Mouse (Mus musculus) midbrain, embryonic 14.5 days (tissue): Measurements from ENCODE around the gene Rbpj. TPM values are rescaled to one million over a fixed set of nuclear protein-coding genes. Genes with fewer than 3 reads are reported as not detected.

Experiments
- ATAC-seq: fragments of 200-750 bp; cut with Nextera tagmentation; 2 replicates; pipeline ENCODE4 v1.8.0; 2017; ENCODE audit warnings: moderate number of reproducible peaks, moderate library complexity; ENCODE audit not compliant: low FRiP score, low TSS enrichment
- DNase-seq: peaks from one replicate; pipeline ENCODE4 v3.0.0-alpha.2; 2015
- H3K27ac ChIP-seq: fragments of 300-500 bp; sonication (generic); replicated peaks from 2 replicates; pipeline ENCODE4 v1.5.1; 2014; ENCODE audit warnings: mild to moderate bottlenecking, low read depth, low read length, moderate library complexity
- H3K27me3 ChIP-seq: fragments of 300-500 bp; sonication (generic); 2 replicates; pipeline ENCODE4 v1.6.1; 2014; ENCODE audit warnings: low read length, control low read depth, mixed read lengths; ENCODE audit not compliant: control insufficient read depth, insufficient read depth
- H3K36me3 ChIP-seq: fragments of 300-500 bp; sonication (generic); 2 replicates; pipeline ENCODE4 v1.6.1; 2014; ENCODE audit warnings: low read length, control low read depth; ENCODE audit not compliant: control insufficient read depth, insufficient read depth
- H3K4me1 ChIP-seq: fragments of 300-500 bp; sonication (generic); 2 replicates; pipeline ENCODE4 v1.6.1; 2014; ENCODE audit warnings: mild to moderate bottlenecking, antibody characterized with exemption, low read length, control low read depth; ENCODE audit not compliant: control insufficient read depth, insufficient read depth
- H3K4me2 ChIP-seq: fragments of 300-500 bp; sonication (generic); 2 replicates; pipeline ENCODE4 v1.6.1; 2014; ENCODE audit warnings: mild to moderate bottlenecking, low read length, moderate library complexity
- H3K4me3 ChIP-seq: fragments of 300-500 bp; sonication (generic); replicated peaks from 2 replicates; pipeline ENCODE4 v1.5.1; 2014; ENCODE audit warnings: low read depth, low read length
- H3K9ac ChIP-seq: fragments of 300-500 bp; sonication (generic); replicated peaks from 2 replicates; pipeline ENCODE4 v1.6.1; 2014; ENCODE audit warnings: mild to moderate bottlenecking, low read length, moderate library complexity
- H3K9me3 ChIP-seq: fragments of 300-500 bp; sonication (generic); 2 replicates; pipeline ENCODE4 v1.6.1; 2016; ENCODE audit warnings: low read length, control low read depth, mixed read lengths; ENCODE audit not compliant: control insufficient read depth
- WGBS: fragments of 180-500 bp; shearing (Covaris S2); extraction: QIAGEN DNeasy Blood & Tissue Kit; methylation state at CpG from one replicate; pipeline ENCODE4 v1.1.7; 2014; 5-methylcytosine and 5-hydroxymethylcytosine counted together
- polyA plus RNA-seq: library from polyadenylated mRNA; unstranded; fragments of >200 nt; fragmentation: Nextera tagmentation; extraction: Ambion mirVana; gene quantifications from 2 replicates; pipeline ENCODE4 v1.2.1, GENCODE M21; 2014

The Rbpj gene
- polyA plus RNA-seq, 1 experiment from 2014 or later, result 52.9 TPM

DNA sequence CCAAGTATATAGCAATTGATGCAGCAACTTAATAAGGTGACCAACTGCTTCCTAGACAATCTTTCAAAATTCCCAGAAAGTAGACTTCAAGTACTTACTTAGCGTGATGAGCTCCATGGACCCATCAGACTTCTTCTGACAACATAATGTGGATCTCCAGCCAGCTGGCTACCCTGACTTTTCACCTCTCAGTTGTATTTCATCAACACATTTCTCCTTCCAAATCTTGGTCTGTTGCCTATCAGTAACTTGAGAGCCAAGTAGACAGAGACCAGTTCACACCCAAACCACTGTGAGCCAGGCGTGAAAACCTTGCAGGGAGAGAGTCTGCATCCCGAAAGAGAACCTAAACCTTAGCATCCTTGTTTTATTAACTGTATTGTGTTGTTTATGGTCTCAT, 26.3 kb upstream of the Rbpj start:
- Histone ChIP-seq H3K9me3 (no peaks in the 10 kb centered on the region), H3K4me1 (no peaks in the 10 kb centered on the region), H3K4me3 (no peak overlapping the region), H3K4me2 (no peak overlapping the region), H3K27ac (no peak overlapping the region), H3K9ac (no peak overlapping the region), H3K27me3 (no peaks in the 10 kb centered on the region), H3K36me3 (no peaks in the 10 kb centered on the region)
- WGBS, result 90% methylated on average over 3 of the region's 3 CpGs
- ATAC-seq (no peak), DNase-seq (no peak)

DNA sequence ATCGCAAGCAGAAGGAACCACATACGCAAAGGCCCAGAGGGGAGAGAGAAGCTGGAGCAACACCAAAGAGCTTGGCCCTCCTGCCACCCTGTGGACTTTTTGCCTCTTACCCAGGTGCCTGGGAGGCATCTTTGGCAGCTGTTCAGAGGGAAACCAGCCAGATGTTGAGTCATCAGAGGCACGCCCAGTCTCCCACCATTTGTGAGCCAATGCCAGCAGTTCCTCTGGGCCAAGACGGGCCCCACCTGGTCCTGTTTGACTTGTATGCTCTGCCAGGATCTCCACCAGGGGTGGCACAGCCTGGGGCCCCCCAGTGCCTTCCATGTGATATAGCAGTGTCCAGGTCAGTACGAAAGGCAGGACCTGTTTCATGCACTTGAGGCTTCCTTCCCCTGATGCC, 21.9 kb upstream of the Rbpj start:
- 90% methylated on average over 5 of the region's 5 CpGs for WGBS
- ATAC-seq (no peak), DNase-seq (no peak)

DNA sequence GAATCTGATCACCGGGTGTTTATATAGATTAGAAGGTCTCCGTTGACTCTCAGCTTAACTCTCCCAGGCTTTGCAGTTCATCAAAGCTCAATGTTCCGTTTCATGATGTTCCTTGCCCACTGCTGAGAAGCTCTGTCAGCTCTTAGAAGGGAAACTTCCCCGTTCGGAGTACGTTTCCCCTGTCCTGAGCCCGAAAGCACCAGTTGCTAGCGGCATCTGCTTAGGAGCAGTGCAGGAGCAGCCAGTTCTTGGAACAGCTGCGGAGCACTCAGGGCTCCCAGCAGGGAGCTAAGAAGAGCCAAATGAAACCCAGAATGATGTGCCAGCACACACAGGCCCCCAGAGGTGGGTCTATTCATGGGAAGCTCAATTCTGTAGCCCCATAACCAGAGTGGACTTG, 15.0 kb upstream of the Rbpj start:
- ATAC-seq (no peak), DNase-seq (no peak)
- 72% methylated on average over 9 of the region's 9 CpGs for WGBS

More for the DNA sequence above, 21.9 kb upstream of the Rbpj start:
- H3K4me2 ChIP-seq, result no peak overlapping the region
- no peaks in the 10 kb centered on the region for H3K9me3 ChIP-seq
- H3K27me3 ChIP-seq, result no peaks in the 10 kb centered on the region
- no peak overlapping the region for H3K4me3 ChIP-seq
- H3K27ac ChIP-seq, result no peak overlapping the region
- H3K9ac ChIP-seq, result no peak overlapping the region
- no peaks in the 10 kb centered on the region for H3K36me3 ChIP-seq
- H3K4me1 ChIP-seq, result no peaks in the 10 kb centered on the region

DNA sequence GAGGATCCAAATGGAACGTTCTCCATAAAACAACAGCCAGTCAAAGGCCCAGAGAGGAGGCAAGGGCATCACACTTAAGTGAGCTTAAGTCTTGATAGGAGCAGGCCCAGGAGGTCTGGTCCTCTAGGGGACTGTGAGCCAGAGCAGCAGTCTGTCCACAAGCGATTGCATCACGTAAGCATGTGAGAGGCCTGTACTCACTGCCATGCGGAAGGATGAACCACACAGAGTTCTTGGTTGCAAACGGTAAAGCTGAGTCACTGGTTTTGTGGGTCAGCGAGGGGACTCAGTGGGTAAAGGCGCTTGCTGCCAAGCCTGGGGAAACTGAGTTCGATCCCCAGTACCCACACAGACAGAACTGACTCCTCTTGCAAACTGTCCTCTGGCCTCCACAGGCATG, 14.1 kb upstream of the Rbpj start:
- H3K9me3 ChIP-seq, result no peaks in the 10 kb centered on the region
- H3K36me3 ChIP-seq, result no peaks in the 10 kb centered on the region
- H3K4me2 ChIP-seq, result no peak overlapping the region
- DNase-seq, result no peak
- no peaks in the 10 kb centered on the region for H3K4me1 ChIP-seq
- no peak overlapping the region for H3K4me3 ChIP-seq
- H3K9ac ChIP-seq, result no peak overlapping the region
- H3K27me3 ChIP-seq, result no peaks in the 10 kb centered on the region
- 94% methylated on average over 8 of the region's 8 CpGs for WGBS
- H3K27ac ChIP-seq, result no peak overlapping the region
- no peak for ATAC-seq

More for the DNA sequence above, 15.0 kb upstream of the Rbpj start:
- H3K36me3 ChIP-seq, result no peaks in the 10 kb centered on the region
- H3K9ac ChIP-seq, result no peak overlapping the region
- H3K4me3 ChIP-seq, result no peak overlapping the region
- no peak overlapping the region for H3K27ac ChIP-seq
- H3K27me3 ChIP-seq, result no peaks in the 10 kb centered on the region
- H3K4me1 ChIP-seq, result no peaks in the 10 kb centered on the region
- no peaks in the 10 kb centered on the region for H3K9me3 ChIP-seq
- H3K4me2 ChIP-seq, result no peak overlapping the region

DNA sequence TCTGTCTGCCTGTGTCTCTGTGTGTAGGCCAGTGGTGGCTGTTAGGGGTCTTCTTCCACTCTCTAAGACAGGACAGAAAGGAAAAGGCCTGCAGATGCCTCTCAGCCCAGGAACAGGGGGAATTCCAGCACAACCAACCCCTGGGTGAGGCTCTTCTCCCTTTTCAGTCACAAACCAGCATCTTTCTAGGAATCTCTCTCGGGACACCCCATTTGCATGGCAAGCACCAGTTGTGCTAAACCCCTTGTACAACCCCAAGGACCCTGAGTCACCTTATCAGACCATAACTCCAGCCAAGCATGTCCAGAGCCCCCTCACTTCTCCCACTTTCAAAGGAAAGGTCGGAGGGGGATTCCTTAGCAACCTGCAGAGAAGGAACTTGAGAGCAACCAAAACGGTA, 13.0 kb upstream of the Rbpj start:
- Histone ChIP-seq H3K27ac (no peak overlapping the region), H3K4me3 (no peak overlapping the region), H3K27me3 (no peaks in the 10 kb centered on the region), H3K36me3 (no peaks in the 10 kb centered on the region), H3K9ac (no peak overlapping the region), H3K4me1 (no peaks in the 10 kb centered on the region), H3K9me3 (no peaks in the 10 kb centered on the region), H3K4me2 (no peak overlapping the region)
- 84% methylated on average over 3 of the region's 3 CpGs for WGBS
- DNase-seq, result no peak
- no peak for ATAC-seq

DNA sequence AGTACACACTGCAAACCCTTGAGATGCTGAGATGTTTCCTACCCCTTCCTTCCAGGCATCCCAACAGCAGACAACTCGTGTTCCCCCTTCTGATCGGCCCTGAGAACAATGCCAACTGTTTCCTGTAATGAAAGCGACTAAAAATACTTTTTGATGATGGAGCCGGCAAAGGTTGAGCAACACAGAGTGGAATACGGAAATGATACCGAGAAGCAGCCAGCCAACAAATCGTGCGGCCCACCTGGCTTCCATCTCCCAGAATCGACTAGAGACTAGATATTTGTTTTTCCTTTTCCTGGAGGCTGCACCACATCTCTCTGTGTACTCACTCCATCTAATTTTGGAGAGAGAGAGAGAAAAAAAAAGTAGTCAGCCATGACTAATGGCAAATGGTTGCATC, 11.2 kb upstream of the Rbpj start:
- Histone ChIP-seq H3K9ac (no peak overlapping the region), H3K4me2 (no peak overlapping the region), H3K27me3 (no peaks in the 10 kb centered on the region), H3K4me1 (no peaks in the 10 kb centered on the region), H3K4me3 (no peak overlapping the region), H3K27ac (no peak overlapping the region), H3K9me3 (no peaks in the 10 kb centered on the region), H3K36me3 (no peaks in the 10 kb centered on the region)
- 89% methylated on average over 9 of the region's 9 CpGs for WGBS
- ATAC-seq (no peak), DNase-seq (no peak)

DNA sequence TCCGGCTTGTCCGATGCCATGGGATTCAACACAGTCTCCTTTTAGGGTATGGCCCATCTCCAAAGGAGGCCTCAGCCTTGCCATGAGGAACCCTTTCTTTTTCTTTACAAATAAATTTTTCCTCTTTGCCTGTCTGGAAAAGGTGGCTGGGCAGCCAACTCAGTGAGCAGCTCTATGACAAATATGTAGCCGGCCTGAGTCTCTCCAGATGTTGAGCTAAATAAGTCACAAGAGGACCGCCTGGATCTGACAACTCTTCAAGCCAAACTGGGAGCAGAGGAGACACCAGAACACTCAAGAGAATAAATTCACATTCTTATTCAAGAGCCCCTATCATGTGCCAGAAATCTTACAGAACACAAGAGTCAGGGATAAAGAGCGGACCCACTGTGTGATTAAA, 10.5 kb upstream of the Rbpj start:
- Histone ChIP-seq H3K9ac (no peak overlapping the region), H3K9me3 (no peaks in the 10 kb centered on the region), H3K4me1 (no peaks in the 10 kb centered on the region), H3K27me3 (no peaks in the 10 kb centered on the region), H3K36me3 (no peaks in the 10 kb centered on the region), H3K4me2 (no peak overlapping the region), H3K4me3 (no peak overlapping the region), H3K27ac (no peak overlapping the region)
- no peak for ATAC-seq
- WGBS, result 94% methylated on average over 5 of the region's 5 CpGs
- no peak for DNase-seq

DNA sequence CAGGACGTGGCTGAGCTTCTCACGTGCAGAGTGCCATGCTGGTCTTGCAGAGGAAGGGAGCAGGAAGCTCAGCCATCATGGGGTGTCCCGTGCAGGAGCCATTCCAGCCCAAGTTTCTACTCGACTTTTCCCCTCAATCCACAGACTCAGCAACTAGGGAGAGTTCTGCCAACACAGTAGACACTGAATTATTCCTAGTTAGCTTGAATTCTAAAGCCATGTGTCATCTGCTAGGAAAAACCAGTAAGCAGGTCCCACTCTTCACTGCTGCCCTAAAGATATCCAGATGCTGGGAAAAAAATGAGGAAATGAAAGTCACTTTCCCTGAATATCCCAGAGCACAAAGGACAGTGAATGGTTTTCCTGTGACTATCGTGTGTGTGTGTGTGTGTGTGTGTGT, 5.8 kb upstream of the Rbpj start:
- Histone ChIP-seq H3K4me2 (no peak overlapping the region), H3K9me3 (no peaks in the 10 kb centered on the region), H3K9ac (no peak overlapping the region), H3K27me3 (no peaks in the 10 kb centered on the region), H3K4me3 (no peak overlapping the region), H3K4me1 (no peaks in the 10 kb centered on the region), H3K36me3 (no peaks in the 10 kb centered on the region), H3K27ac (no peak overlapping the region)
- no peak for ATAC-seq
- DNase-seq, result no peak
- WGBS, result 81% methylated on average over 5 of the region's 5 CpGs

DNA sequence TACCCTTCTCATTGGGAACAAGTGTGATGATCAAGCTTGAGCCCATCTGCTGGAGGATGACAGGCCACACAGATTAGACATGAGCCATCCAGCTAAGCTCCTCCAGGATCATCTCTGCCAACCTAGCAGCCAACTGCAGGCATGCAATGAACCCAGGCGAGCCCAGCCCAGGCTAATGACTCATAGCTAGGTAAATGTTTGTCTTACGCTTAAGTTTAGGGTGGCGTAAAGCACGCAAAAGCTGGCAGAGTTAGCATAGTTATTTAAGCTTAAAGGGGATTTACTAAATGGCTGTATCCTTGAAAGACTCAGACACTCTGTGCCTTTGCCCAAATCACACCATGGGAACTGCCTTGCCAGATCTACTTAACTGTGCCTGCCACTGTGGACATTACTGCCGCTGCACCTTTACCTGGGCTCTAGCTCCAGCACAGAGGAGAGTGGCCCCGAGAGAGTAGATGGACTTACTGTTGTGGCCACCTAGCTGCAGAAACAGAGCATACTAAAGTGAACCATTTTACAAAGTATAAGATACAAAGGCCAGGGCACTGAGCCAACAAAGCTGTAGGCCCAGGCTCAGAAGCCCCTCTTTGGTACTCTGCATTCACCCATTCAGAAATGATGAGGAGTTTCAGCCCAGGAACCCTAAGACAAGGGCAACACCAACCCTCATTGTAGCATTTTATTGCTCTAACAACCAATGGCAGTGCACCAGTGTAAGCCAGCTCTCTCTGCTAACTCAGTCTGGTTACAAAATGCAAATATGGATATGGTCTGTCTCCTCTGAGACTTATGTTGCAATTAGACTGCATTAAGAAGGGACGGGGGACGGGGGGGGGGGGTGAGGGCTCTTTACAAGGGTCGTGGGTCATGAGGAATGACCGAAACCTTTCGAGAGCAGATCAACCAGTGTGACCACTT, 2.6 kb upstream of the Rbpj start:
- DNase-seq (no peak), ATAC-seq (no peak)
- H3K36me3 ChIP-seq, result no peaks in the 10 kb centered on the region
- WGBS, result 87% methylated on average over 11 of the region's 11 CpGs
- H3K4me1 ChIP-seq, result no peaks in the 10 kb centered on the region
- H3K4me2 ChIP-seq, result no peak overlapping the region
- no peak overlapping the region for H3K4me3 ChIP-seq
- no peak overlapping the region for H3K9ac ChIP-seq
- H3K9me3 ChIP-seq, result no peaks in the 10 kb centered on the region
- H3K27ac ChIP-seq, result no peak overlapping the region
- no peaks in the 10 kb centered on the region for H3K27me3 ChIP-seq
